Mouse (Mus musculus): ENCODE measurements around the gene Pnpla6.

- TF ChIP-seq CTCF (IDR thresholded peaks at IDR 0.05; ENCODE audit: low read depth) (no peak), EP300 (IDR thresholded peaks at IDR 0.05; ENCODE audit: low read depth) (no peak)
Observed at GRCm38 (mm10) chr8:3515771-3516417, 710 bp downstream of the Pnpla6 start.

Data from liver, postnatal 0 days (tissue).